Mouse (Mus musculus) heart, postnatal 14 days (tissue): ENCODE data around the gene Hist2h3c1. TPM values are rescaled to one million over a fixed set of nuclear protein-coding genes. Genes with fewer than 3 reads are reported as not detected.
"Not testable (repeated sequence)": the region's sequence is repeated elsewhere in the genome, so short reads cannot be mapped to it uniquely, and the experiment has no call there.

ENCODE experiments used
- DNase-seq, 2 experiments: peaks; one replicate each; pipeline ENCODE4 v3.0.0; 2021 to 2022
- intact Hi-C: fragments of 180-260 bp; cut with DNase I; formaldehyde crosslinking; loops from one replicate; pipeline ENCODE4 v1.15.1; 2025
- total RNA-seq, 2 experiments: library from RNA; stranded (reverse); gene quantifications; 2 replicates each; pipeline ENCODE4 v1.2.3; 2021

Gene Hist2h3c1
- total RNA-seq, 2 experiments from 2014 or later = 1.1 TPM; not detected in 1

GRCm38 (mm10) chr3:96230910-96231757 lies 15.4 kb upstream of the Hist2h3c1 start:
- no peak for DNase-seq
- intact Hi-C loops = no loop called here

- DNase-seq = no peak
- intact Hi-C loops = no loop called here
Measured at GRCm38 (mm10) chr3:96231758-96232120, 14.7 kb upstream of the Hist2h3c1 start.

- no peak for DNase-seq
- intact Hi-C loops = no loop called here
Measured at GRCm38 (mm10) chr3:96234914-96235313, 11.6 kb upstream of the Hist2h3c1 start.

- intact Hi-C loops = loop anchor here (2.0 kb wide), 1 partner anchor 13 kb away; no protein-coding TSS in a partner anchor
- DNase-seq = no peak
Measured at GRCm38 (mm10) chr3:96235836-96236235, 10.6 kb upstream of the Hist2h3c1 start.

- intact Hi-C loops = loop anchor here (2.0 kb wide), 1 partner anchor 14 kb away; no protein-coding TSS in a partner anchor
- no peak for DNase-seq
Measured at GRCm38 (mm10) chr3:96236834-96237334, 9.6 kb upstream of the Hist2h3c1 start.

GRCm38 (mm10) chr3:96237335-96237903 lies 9.1 kb upstream of the Hist2h3c1 start:
- no peak for DNase-seq
- intact Hi-C loops = loop anchor here (2.0 kb wide), 1 partner anchor 15 kb away; no protein-coding TSS in a partner anchor

- DNase-seq = no peak
- intact Hi-C loops = loop anchor here (2.0 kb wide), 1 partner anchor 15 kb away; no protein-coding TSS in a partner anchor
Measured at GRCm38 (mm10) chr3:96237904-96238511, 8.5 kb upstream of the Hist2h3c1 start.

- intact Hi-C loops = not testable (repeated sequence)
- DNase-seq = peak; percentile 42 to 44
Measured at GRCm38 (mm10) chr3:96238954-96239793, 7.3 kb upstream of the Hist2h3c1 start, which contains the start of gene Hist2h3c2. Gene Hist2h3c2 (minus strand): TSS chr3:96239127.

- intact Hi-C loops = not testable (repeated sequence)
- peak; percentile 92 to 95 for DNase-seq
Measured at GRCm38 (mm10) chr3:96239949-96240798, 6.3 kb upstream of the Hist2h3c1 start, which contains the start of gene Hist2h2aa2. Gene Hist2h2aa2 (minus strand): TSS chr3:96240276.

GRCm38 (mm10) chr3:96240799-96241197 lies 5.7 kb upstream of the Hist2h3c1 start:
- intact Hi-C loops = no loop called here
- DNase-seq = no peak

- intact Hi-C loops = no loop called here
- no peak for DNase-seq
Measured at GRCm38 (mm10) chr3:96243921-96244572, 2.4 kb upstream of the Hist2h3c1 start.

- peak; percentile 83 to 85 for DNase-seq
- intact Hi-C loops = not testable (repeated sequence)
Measured at GRCm38 (mm10) chr3:96245003-96245886, 1.2 kb upstream of the Hist2h3c1 start, which contains the start of gene Hist2h2aa1. Gene Hist2h2aa1 (plus strand): TSS chr3:96245497.

GRCm38 (mm10) chr3:96246018-96246417 lies 467 bp upstream of the Hist2h3c1 start:
- not testable (repeated sequence) for DNase-seq
- intact Hi-C loops = loop anchor here (2.0 kb wide), 1 partner anchor 17 kb away; the partner anchor contains the start of gene Hist2h4

GRCm38 (mm10) chr3:96247356-96248140 lies 1.1 kb downstream of the Hist2h3c1 start:
- no peak for DNase-seq
- intact Hi-C loops = loop anchor here (2.0 kb wide), 1 partner anchor 15 kb away; the partner anchor contains the start of gene Hist2h4

- no peak for DNase-seq
- intact Hi-C loops = no loop called here
Measured at GRCm38 (mm10) chr3:96248141-96249033, 1.9 kb downstream of the Hist2h3c1 start.

GRCm38 (mm10) chr3:96249034-96249345 lies 2.5 kb downstream of the Hist2h3c1 start:
- no peak for DNase-seq
- intact Hi-C loops = no loop called here
